Mouse (Mus musculus): ENCODE measurements around the gene Trim63. TPM values are rescaled to one million over a fixed set of nuclear protein-coding genes. Genes with fewer than 3 reads are reported as not detected.
"Not testable (repeated sequence)": the region's sequence is repeated elsewhere in the genome, so short reads cannot be mapped to it uniquely, and the experiment has no call there.

Gene Trim63
- polyA plus RNA-seq, 1 experiment, result 1.0 TPM

DNA sequence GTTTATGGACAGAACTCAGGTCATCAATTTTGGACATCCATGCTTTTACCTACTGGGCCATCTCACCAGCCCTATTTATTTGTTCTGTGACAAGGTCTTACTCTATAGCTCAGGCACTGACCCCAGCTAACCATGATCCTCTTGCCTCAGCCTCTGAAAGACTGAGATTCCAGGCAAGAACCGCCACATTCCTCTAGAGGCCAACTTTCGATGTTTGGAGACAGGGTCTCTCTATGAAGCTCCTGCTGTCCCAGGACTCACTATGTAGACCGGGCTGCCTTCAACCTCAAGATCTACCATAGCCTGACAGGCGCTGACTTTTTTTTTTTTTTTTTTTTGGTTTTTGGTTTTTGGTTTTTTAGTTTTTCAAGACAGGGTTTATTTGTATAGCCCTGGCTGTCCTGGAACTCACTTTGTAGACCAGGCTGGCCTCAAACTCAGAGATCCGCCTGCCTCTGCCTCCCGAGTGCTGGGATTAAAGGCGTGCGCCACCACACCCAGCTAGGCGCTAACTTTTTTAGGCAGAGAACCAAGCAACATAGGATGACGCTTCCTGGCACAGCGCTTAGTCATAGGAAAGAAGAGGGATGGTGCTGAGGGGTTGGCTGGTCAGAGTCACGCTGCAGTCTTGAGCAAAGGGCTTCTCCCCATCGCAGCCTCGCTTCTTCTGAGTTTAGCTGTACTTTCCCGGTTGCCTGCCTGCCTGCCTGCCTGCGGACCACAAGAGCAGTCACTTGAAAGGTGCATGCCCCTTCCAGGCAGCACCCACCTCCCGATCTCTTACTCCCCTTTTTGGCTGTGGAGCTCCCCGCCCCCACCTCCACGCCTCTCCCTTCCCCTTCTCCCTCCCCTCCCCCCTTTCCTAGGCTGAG, 16.1 kb upstream of the Trim63 start:
- DNase-seq (ENCODE audit: low read depth), result no peak

DNA sequence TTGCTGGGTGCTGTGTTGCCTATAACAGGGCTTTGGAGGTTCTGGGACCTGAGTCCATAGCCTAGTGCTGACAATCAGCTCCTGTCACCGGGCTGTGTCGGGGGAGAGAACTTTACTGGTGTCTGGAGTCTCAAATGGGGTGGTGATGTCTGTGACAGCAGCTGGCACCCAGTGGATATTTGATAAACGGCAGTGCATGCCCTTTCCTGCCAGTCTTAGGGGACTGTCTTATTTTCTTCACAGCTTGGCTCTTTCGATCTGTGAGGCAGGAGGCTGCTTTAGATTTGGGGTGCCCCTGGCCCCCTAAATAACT, 15.5 kb upstream of the Trim63 start:
- no peak for DNase-seq (ENCODE audit: low read depth)

- peak; percentile 56 for DNase-seq (ENCODE audit: low read depth)
Measured at GRCm38 (mm10) chr4:134300316-134300715, 14.6 kb upstream of the Trim63 start.

- DNase-seq (ENCODE audit: low read depth), result no peak
Measured at GRCm38 (mm10) chr4:134302084-134302483, 12.8 kb upstream of the Trim63 start.

DNA sequence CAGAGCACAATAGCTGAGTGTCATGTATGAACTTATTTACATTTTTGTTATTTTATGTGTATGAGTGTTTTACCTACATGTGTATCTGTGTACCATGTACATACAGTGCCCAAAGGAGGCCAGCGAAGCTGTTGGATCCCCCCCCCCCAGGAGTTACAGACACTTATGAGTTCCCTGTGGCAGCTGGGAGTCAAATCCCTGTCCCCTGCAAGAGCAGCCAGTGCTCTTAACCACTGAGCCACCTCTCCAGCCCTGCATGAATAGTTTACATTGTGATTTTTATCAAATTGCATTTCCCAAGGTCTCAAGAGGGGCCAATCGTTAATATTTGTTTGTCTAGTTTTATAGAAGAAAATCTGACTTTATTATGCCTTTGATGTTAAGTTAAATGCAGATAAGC, 8.0 kb upstream of the Trim63 start:
- no peak for DNase-seq (ENCODE audit: low read depth)

DNA sequence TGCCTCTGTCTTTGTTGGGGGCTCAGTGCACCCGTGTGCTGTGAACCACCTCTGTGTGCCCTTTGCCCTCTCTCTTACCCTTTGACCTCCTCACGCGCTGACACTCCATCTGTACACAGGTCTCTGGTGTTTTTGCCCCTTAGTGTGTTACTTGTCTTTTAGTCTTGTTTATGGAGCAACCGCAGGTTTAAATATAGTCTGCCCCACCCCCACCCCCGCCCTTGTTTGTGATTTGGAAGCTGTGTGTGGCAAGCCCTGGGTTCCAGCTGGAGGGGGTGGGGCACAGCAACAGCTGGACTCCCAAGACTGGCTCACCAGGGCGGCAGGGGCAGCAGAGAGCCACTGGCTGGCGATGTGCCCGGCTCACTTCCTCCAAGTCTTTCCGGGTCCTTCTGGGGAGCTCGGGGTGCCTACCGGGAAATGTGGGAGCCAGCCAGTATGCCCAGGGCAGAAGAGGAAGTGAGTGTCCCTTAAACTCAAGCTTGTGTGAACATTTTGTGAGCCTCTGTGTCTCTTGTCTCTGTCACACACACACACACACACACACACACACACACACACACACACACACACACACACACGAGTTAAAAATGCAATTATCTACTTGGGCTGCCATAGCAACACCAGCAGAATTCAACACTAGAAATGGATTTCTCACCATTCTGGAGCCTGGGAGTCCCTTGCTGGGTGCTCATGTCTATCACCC, 7.4 kb upstream of the Trim63 start:
- no peak for DNase-seq (ENCODE audit: low read depth)

GRCm38 (mm10) chr4:134310106-134310505, 4.8 kb upstream of the Trim63 start:
- no peak for DNase-seq (ENCODE audit: low read depth)

GRCm38 (mm10) chr4:134310656-134311055, 4.3 kb upstream of the Trim63 start:
- no peak for DNase-seq (ENCODE audit: low read depth)

GRCm38 (mm10) chr4:134311784-134312183, 3.1 kb upstream of the Trim63 start:
- no peak for DNase-seq (ENCODE audit: low read depth)

GRCm38 (mm10) chr4:134312341-134312740, 2.6 kb upstream of the Trim63 start:
- DNase-seq (ENCODE audit: low read depth), result no peak

GRCm38 (mm10) chr4:134312901-134313300, 2.0 kb upstream of the Trim63 start:
- no peak for DNase-seq (ENCODE audit: low read depth)

DNA sequence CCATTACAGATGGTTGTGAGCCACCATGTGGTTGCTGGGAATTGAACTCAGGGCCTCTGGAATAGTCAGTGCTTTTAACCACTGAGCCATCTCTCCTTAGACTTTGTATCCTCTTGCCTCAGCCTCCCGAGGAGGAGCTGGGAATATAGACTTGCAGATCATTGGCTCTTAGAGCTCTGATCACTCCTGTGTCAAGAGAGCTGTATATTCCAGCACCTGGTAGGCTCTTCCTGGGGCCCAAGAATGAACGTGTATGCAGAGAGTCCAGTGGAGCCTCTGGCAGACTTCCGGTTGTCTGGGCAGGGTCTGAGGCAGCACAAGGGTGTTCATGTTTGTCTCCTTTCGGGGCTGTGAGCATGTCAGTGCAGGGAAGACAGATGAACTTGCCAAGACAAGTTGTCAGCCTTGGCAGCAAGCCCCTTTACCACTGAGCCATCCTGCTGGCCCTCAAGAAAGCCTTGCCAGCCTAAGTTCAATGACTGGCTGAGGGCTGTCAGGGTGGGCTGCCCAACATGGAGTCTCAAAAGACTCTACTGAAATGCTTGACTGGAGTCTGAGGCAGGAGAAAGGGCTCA, 752 bp upstream of the Trim63 start:
- no peak for DNase-seq (ENCODE audit: low read depth)

DNA sequence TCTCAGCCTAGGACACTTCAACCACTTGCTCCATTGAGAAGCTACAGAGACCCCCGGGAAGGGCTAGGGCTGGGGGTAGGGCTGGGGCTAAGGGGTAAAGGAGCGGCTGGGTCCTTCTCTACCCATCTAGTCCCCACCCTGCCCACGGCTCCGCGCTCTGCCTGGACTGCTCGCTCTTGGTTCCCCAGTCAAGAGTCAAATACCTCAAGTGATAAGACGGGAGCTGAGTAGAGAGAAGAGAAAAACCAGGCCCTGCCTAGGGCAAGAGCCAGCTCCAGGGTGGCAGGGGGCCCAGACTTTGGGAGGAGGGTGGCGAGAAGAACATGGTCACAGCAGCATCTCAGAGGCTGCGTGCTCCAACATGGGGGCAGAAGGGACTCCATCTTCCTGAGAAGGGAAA, 550 bp downstream of the Trim63 start:
- DNase-seq (ENCODE audit: low read depth), result no peak

DNA sequence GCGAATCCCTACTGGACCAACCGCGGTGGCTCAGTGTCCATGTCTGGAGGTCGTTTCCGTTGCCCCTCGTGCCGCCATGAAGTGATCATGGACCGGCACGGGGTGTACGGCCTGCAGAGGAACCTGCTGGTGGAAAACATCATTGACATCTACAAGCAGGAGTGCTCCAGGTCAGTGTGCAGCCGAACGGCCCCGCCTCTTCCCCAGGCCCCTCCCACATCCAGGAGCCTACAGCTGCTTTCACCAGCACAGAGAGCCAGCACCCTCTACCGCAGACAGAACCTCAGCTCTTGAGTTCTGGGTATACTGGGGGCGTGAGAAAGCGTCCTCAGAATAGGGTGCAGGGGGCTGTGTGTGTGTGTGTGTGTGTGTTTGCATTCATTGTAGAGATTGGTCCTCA, 1.5 kb downstream of the Trim63 start:
- DNase-seq (ENCODE audit: low read depth), result no peak

- DNase-seq (ENCODE audit: low read depth), result no peak
Measured at GRCm38 (mm10) chr4:134319074-134319473, 4.2 kb downstream of the Trim63 start.

- DNase-seq (ENCODE audit: low read depth), result no peak
Measured at GRCm38 (mm10) chr4:134319674-134320073, 4.8 kb downstream of the Trim63 start.

DNA sequence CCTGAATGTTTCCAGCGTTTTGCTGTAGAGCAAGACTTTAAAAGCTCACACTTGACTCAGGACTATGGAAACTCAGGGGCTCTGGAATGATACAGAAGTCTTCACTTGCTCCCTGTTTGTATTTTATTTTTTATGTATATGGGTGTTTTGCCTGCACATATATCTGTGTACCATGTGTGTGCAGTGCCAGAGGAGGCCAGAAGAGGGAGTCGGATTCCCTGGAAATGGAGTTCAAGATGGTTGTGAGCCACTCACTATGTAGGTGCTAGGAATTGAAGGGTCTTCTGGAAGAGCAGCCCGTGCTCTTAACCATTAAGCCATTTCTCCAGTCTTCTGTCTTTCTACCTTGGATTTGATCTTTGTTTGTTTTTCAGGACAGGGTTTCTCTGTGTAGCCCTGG, 6.6 kb downstream of the Trim63 start:
- DNase-seq (ENCODE audit: low read depth), result no peak

DNA sequence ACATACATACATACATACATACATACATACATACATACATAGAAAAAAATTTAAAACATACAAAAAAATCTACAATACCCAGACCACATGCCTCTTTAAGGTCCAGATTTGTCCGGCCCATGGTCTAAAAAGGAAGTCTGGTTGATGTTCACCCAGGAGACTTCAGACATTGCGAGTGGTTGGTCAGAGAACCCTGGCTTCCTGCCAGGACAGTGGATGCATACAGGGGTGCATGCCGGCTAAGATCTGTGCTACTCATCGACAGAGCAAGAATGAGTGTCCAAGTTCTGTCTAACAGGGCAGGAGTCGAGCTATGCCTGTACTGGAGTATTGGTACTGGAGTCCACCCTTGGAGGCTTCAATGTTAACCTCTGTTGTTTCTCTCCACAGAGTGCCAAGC, 9.7 kb downstream of the Trim63 start:
- DNase-seq (ENCODE audit: low read depth), result no peak

DNA sequence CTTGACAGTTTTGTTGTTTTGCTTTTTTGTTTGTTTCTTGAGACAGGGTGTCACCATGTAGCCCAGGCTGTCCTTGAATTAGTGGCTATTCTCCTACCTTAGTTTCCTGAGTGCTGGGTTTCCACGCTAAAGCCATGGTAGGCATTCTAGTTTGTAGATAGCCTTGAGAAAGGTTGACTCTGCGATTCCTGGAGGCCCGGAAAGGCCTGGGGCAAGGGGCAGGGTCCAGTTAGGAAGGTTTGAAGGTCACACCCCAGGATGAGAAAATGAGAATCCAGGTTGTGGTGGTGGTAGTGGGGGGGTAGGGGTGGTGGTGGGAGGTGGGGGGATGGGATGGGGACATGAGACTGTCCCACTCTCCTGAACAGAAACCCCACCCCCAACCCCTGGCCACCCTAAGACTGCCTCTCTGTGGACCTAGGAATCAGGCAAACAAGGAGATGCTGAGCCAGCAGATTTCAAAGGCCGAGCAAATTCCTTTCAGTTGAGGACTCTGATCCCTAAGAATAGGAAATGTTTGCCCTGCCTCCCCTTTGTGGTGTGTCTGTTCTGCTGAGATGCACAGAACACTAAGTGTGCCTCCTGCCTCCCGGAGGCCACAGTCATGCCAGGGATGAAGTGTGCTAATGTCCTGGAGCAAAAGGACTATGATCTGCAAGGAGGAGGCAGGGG, 12.1 kb downstream of the Trim63 start:
- no peak for DNase-seq (ENCODE audit: low read depth)

DNA sequence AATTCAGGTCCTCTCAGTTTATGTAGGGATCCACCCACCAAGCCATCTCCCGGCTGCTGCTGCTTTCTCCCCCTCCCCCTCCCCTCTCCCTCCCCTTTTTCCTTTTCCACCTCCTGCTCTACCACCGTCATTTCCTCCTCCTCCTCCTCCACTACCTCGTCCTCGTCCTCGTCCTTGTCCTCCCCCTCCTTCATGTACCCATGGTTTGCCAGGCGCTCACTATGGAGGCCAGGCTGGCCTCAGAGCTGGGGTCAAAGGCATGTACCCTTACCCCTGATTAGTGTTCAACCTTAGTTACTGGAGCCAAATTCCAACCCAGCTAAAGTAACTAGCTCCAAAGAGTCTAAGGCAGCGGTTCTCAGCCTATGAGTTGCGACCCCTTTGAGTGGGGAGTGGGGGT, 13.2 kb downstream of the Trim63 start:
- DNase-seq (ENCODE audit: low read depth), result no peak

DNA sequence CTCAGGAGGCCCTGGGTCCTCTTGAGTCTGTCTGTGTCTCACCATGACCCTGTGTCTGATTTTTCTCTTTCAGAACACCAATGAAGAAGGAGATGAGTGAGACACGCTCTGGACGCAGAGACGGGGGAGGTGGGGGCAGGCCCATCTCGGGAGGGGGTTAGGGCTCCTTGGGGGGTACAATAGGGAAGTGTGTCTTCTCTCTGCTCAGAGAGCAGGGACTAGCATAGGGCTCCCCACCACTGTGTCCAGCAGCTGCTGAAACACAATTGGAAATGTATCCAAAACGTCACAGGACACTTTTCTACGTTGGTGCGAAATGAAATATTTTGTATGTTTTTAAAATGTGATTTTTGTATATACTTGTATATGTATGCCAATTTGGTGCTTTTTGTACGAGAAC, 13.9 kb downstream of the Trim63 start:
- no peak for DNase-seq (ENCODE audit: low read depth)

DNA sequence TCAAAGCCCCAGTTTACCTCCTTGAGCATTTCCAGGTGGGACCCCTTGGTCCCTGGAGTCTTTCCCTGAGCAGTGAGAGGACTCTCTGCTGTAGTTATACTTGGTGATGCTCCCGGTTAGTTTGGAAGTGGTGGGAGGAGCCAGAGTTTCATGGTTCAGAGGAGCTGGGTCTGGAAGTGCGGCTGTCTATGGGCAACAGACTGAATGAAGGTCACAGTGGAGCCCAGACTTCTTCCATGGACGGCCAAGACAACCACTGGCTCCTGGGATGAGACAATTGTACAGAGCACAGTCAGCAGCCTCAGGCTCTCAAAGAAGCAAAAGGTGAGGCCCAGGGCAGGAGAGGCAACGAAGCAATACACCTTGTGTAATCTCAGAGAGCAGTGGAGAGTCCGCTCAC, 15.4 kb downstream of the Trim63 start:
- DNase-seq (ENCODE audit: low read depth), result no peak

DNA sequence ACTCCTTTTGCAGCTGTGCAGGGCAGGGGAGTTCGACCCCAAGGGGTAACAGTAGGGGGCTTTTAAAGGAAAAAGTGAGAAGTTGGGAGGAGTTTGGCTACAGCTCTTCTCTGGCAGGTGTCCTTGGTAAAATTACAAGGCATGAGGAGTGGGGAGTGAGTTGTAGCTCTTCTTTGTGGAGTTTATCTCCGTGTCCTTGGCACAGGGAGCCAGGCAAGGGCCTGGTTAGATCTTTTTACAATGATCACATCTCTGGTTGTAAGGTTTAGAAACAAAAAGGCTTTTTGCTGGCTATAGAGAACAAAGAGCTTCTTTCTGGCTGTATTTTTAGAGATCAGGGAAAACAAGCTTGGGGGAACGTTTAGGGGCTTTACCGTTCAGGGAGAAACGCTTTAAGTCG, 26.3 kb downstream of the Trim63 start:
- DNase-seq (ENCODE audit: low read depth), result not testable (repeated sequence)

Measured in gonadal fat pad, adult 2 months (tissue).